Mouse (Mus musculus): Measurements from ENCODE around the gene Eno3. TPM values are rescaled to one million over a fixed set of nuclear protein-coding genes. Genes with fewer than 3 reads are reported as not detected.

Gene Eno3
- total and polyA plus RNA-seq, 3 experiments, result 14.2 to 16.8 TPM; not detected in 1

DNA sequence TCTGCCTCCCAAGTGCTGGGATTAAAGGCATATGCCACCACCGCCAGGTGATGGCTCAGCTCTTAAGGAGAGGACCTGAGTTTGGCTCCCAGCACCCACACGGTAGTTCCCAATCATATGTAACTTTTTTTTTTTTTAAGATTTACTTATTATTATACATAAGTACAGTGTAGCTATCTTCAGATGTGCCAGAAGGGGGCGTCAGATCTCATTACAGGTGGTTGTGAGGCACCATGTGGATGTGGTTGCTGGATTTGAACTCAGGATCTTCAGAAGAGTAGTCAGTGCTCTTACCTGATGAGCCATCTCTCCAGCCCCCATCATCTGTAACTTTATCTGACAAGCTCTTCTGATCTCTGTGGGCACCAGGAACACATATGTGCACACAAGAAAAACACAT, 40.4 kb downstream of the Eno3 start:
- peak; percentile 28 for DNase-seq (ENCODE audit: low read depth, low spot score)
- Histone ChIP-seq H3K36me3 (ENCODE audit: control insufficient read depth in 1 of 2, insufficient read depth in 2 of 2, low read length in 2 of 2) (peaks cover 0 to 5% of the 10 kb centered on the region in 2 experiments; a peak in 2 of 4 replicates), H3K79me2 (ENCODE audit: control insufficient read depth, insufficient read depth, low read length, poor library complexity) (no peaks in the 10 kb centered on the region; the same call in 1 of the 2 replicates), H3K27me3 (ENCODE audit: control insufficient read depth in 1 of 2, insufficient read depth in 2 of 2, low read length in 2 of 2) (no peaks in the 10 kb centered on the region), H3K4me3 (ENCODE audit: control insufficient read depth in 1 of 2, insufficient read depth in 1 of 2, low read depth in 2 of 2, low read length in 2 of 2) (no peak overlapping the region), H3K9me3 (replicated peaks; ENCODE audit: insufficient read depth, low read length) (no peaks in the 10 kb centered on the region), H3K9ac (ENCODE audit: control insufficient read depth, low read depth, low read length, poor library complexity, severe bottlenecking) (no peak overlapping the region), H3K27ac (ENCODE audit: control insufficient read depth, low read depth, low read length) (no peak overlapping the region), H3K4me1 (ENCODE audit: control insufficient read depth in 1 of 2, insufficient read depth in 2 of 2, low read length in 2 of 2) (peaks cover 3 to 7% of the 10 kb centered on the region in 2 experiments; a peak in 3 of 4 replicates)
- TF ChIP-seq ZNF384 (IDR thresholded peaks at IDR 0.05; ENCODE audit: low read depth, low read length) (peak; percentile 66), MYC (IDR thresholded peaks at IDR 0.05; ENCODE audit: low read depth, low read length) (peak; percentile 64), MYB (IDR thresholded peaks at IDR 0.05; ENCODE audit: low read depth, low read length) (no peak), SMC3 (IDR thresholded peaks at IDR 0.05; ENCODE audit: low read depth, low read length) (peak; percentile 43), CTCF (IDR thresholded peaks at IDR 0.05 in 2 of 3, conservative IDR thresholded peaks at IDR 0.05 in 1 of 3; ENCODE audit: control insufficient read depth in 1 of 3, insufficient read depth in 1 of 3, low read depth in 2 of 3, low read length in 3 of 3, poor library complexity in 1 of 3, severe bottlenecking in 1 of 3) (peak in 2 of 3 experiments; percentile 20 to 39; a peak in 3 of 6 replicates)

DNA sequence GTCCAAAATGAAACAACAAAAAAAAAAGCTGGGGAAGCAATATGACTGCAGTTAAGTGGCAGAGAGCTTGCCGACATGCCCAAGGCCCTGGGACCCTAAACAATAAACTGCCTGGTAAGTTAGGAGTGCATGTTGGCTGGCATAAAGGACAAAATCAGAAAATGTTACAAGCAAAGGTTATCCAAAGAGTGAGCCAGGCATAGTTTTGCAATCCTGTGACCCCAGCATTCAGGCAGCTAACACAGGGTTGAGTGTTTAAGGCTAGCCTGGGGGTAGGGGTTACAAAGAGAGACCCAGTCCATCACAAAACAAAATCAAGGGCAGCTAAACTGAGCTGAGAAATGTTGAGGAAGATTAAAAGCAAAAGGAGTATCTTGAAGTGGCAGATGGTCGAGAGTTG, 42.0 kb downstream of the Eno3 start:
- Histone ChIP-seq H3K36me3 (ENCODE audit: control insufficient read depth in 1 of 2, insufficient read depth in 2 of 2, low read length in 2 of 2) (peaks cover 0 to 5% of the 10 kb centered on the region in 2 experiments; a peak in 2 of 4 replicates), H3K4me3 (ENCODE audit: control insufficient read depth in 1 of 2, insufficient read depth in 1 of 2, low read depth in 2 of 2, low read length in 2 of 2) (peak overlapping the region in 1 of 2 experiments; percentile 80; a peak in 3 of 4 replicates), H3K27me3 (ENCODE audit: control insufficient read depth in 1 of 2, insufficient read depth in 2 of 2, low read length in 2 of 2) (no peaks in the 10 kb centered on the region), H3K27ac (ENCODE audit: control insufficient read depth, low read depth, low read length) (no peak overlapping the region), H3K9me3 (replicated peaks; ENCODE audit: insufficient read depth, low read length) (no peaks in the 10 kb centered on the region), H3K4me1 (ENCODE audit: control insufficient read depth in 1 of 2, insufficient read depth in 2 of 2, low read length in 2 of 2) (peaks cover 3 to 7% of the 10 kb centered on the region in 2 experiments; a peak in 3 of 4 replicates), H3K79me2 (ENCODE audit: control insufficient read depth, insufficient read depth, low read length, poor library complexity) (no peaks in the 10 kb centered on the region; the same call in 1 of the 2 replicates), H3K9ac (ENCODE audit: control insufficient read depth, low read depth, low read length, poor library complexity, severe bottlenecking) (peak overlapping the region; percentile 79)
- TF ChIP-seq MAFK (IDR thresholded peaks at IDR 0.05; ENCODE audit: borderline replicate concordance, low read depth, low read length), result no peak
- TF ChIP-seq MAZ (IDR thresholded peaks at IDR 0.05; ENCODE audit: low read depth, low read length), result no peak
- no peak for TF ChIP-seq TCF12 (IDR thresholded peaks at IDR 0.05; ENCODE audit: low read depth, low read length)
- TF ChIP-seq MEF2A (IDR thresholded peaks at IDR 0.05; ENCODE audit: extremely low read depth, insufficient replicate concordance, low read depth, low read length, poor library complexity, severe bottlenecking), result no peak
- no peak for TF ChIP-seq USF1 (IDR thresholded peaks at IDR 0.05; ENCODE audit: low read depth, low read length)
- no peak for TF ChIP-seq CHD1 (IDR thresholded peaks at IDR 0.05; ENCODE audit: low read depth, low read length)
- no peak for TF ChIP-seq MAX (IDR thresholded peaks at IDR 0.05; ENCODE audit: low read length)
- no peak for TF ChIP-seq POLR2A (IDR thresholded peaks at IDR 0.05; ENCODE audit: control insufficient read depth in 1 of 2, insufficient read depth in 1 of 2, low read depth in 1 of 2, low read length in 2 of 2, poor library complexity in 1 of 2)
- TF ChIP-seq ZNF384 (IDR thresholded peaks at IDR 0.05; ENCODE audit: low read depth, low read length), result no peak
- no peak for TF ChIP-seq GATA1 (IDR thresholded peaks at IDR 0.05; ENCODE audit: low read depth, low read length)
- TF ChIP-seq RCOR1 (IDR thresholded peaks at IDR 0.05; ENCODE audit: low read depth, low read length), result no peak
- no peak for TF ChIP-seq MYC (IDR thresholded peaks at IDR 0.05; ENCODE audit: low read depth, low read length)
- TF ChIP-seq RAD21 (IDR thresholded peaks at IDR 0.05; ENCODE audit: low read depth, low read length), result no peak
- TF ChIP-seq SIN3A (IDR thresholded peaks at IDR 0.05; ENCODE audit: low read length), result no peak
- no peak for TF ChIP-seq E2F4 (IDR thresholded peaks at IDR 0.05; ENCODE audit: borderline replicate concordance, low read depth, low read length)
- no peak for TF ChIP-seq UBTF (IDR thresholded peaks at IDR 0.05; ENCODE audit: borderline replicate concordance, insufficient read depth, low read depth, low read length)
- TF ChIP-seq MYB (IDR thresholded peaks at IDR 0.05; ENCODE audit: low read depth, low read length), result no peak
- TF ChIP-seq NELFE (IDR thresholded peaks at IDR 0.05; ENCODE audit: low read depth, low read length), result no peak
- DNase-seq (ENCODE audit: low read depth, low spot score), result no peak

All from MEL (cell line).